Mouse (Mus musculus) Muller cell, postnatal 12 days (primary cell): ENCODE measurements at regions not wholly inside any gene's neighbourhood (a gene's known extent, or its start where the extent isn't known, plus 50 kb on each side); places are given as distances from the start of the nearest gene placed in this dataset.

ENCODE experiments used
- DNase-seq: peaks from one replicate; pipeline ENCODE4 v3.0.0-alpha.2; 2015; ENCODE audit errors: inconsistent ontology term

- no peak for DNase-seq
These were observed 150.7 kb upstream of the Rgmb start for GRCm38 (mm10) chr17:15981558-15981957.

DNA sequence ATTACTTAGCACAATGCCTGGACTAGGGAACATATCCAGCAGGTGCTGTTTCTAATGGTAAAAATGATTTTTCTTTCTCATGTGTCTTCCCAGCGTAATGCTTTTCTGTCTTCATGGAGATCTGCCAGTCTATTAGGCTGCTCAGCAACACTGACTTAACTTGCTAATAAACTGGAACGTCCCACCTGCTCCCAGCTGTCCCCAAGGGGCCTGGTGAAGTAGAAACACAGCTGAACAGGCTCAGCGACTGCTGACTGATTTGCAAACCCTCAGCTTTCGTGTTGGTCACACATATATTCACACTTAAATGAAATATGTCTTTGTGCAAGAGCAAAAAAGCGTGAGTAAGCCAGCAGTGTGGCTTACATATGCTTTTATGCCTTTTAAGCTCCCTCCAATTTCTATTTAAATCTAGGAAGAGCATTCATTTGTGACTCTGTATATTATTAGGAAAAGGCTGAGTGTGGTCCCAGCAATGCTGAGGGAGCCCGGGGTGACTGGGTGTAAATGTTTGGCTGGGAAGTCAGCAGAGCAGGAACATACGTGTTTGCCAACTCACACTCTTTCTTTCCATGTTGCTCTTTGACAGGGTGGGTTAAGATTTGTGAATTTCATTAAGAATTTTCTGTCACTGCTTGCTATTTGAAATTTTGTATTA lies 146.7 kb upstream of the Rgmb start:
- no peak for DNase-seq

GRCm38 (mm10) chr17:15971351-15971685 lies 140.5 kb upstream of the Rgmb start:
- no peak for DNase-seq

DNA sequence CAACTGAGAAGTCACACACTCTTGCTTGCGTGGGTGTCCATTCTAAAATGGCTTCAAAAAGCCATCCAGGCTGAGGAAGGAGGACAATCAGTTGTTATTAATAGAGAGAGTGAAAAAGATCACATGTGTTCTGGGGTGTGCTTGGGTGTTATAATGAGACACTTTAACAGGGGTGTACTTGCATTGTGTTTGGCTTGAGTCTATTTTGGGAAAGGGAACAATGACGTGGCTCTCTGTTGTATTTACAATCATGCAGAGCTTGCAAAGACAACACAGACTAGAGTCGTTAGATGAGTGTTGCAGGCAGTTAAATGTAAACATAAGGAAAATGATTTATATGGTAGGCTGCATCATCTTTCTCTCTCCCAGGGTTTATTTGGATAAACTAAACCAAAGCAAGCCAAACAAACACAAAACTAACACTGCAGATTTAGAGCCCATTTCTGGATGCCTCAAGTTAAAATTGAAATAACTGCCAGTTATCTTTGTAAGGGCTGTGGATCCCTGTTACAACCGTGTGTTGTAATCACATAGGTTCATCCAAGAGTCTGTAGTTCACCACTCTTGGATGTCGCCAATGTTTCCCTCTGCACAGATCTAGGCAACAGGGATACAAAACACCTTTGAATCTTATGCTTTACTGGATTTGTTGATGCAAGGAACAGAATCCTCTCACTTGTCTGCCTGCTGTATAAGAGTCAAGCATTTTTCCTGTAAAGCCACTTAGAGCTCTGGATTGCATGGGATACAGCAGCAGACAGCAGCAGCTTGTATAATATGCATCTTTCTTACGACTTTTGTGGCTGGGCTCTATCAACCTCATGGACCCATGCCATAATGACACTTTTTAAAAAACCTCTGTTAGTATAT lies 139.9 kb upstream of the Rgmb start:
- no peak for DNase-seq

- DNase-seq, result no peak
These were observed 137.5 kb upstream of the Rgmb start for GRCm38 (mm10) chr17:15968331-15968730.

DNA sequence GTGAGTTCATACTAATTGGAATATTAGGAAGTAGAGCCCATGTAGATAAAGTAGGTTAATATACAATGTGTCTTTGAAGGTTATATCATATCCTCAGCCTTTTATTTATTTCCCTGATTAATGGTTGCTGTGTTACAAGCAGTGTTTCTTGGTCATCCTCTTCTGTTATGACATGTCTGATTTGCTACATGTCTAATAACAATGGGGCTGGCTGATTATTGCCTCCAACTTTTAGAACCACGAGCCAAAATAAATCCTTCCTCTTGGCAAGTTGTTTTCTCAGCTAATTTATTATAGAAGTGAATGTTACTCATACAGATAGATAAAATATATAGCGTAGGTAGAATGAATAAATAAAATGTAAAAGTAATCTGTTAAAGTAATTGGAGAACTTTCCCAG lies 124.8 kb upstream of the Rgmb start:
- no peak for DNase-seq

DNA sequence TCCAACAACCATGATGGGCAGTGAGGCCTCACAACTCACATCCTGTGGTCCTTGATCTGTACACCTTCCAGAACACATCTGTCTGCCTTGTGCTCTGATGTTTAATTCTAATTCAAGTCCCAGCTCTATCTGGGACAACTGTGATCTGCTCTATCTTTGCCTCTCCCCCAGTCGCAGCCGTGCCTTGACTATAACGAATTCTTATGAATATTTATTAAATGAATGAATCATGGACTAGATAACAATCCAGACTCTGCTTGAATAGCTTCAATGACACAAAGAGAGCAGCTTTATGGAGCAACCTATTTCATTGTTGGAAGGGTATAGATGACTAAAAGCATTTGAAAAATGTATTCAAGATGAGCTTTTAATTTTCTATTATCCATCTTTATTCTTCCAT lies 120.8 kb upstream of the Rgmb start:
- no peak for DNase-seq

DNA sequence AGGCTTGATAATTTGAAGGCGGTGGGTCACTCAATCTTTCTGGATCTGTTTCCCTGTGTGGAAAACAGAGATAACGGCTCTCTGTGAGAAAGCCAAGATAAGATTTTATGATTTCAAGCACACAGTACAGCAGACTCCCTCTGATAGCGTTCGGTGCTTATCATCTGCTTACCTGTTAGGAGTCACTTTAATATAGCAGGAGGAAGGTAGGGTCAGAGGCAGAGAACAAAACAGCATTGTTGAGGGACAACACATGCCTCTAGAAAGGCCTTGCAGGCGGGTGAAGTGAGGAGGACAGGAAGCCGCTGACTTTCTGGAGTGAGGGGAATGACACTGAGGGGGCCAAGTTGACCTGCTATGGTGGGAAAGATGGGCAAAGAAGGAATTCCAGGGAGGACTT lies 118.9 kb upstream of the Rgmb start:
- DNase-seq, result no peak

DNA sequence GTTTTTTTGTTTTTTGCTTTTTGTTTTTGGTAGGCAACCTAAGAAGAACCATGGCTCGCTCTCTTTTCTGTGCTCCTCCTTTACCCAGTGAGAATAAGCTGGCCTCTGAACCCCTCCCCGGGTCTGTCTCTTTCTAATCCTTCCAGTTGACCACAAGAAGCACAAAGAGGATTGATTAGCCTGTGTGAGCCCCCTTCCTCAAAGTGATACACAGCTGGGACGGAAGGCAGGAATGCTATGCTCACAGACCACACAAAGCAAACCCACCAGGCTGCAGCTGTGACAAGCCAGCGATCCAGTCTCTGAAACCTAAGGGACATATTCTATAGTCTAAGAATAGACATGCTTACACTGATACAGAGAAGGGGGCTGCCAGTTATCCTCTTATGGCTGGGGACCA lies 111.5 kb upstream of the Rgmb start:
- no peak for DNase-seq

DNA sequence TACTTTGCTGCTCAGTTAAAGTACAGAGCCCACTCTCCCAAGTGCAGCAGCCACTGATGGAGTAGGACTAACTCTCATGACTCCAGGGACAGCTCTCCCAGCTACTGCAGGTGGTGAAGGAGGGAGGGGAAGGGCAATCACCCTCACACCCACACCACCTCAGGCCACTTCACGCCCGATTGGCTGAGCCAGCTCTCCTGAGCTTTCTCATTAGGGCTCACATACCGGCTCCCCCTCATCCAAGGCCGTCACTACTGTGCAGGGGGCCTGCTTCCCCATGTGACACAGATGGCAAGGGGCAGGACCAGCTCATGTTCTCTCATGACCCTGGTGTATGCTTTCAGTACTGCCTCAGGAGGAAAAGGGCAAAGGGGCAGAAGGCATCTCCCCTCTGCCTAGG lies 87.8 kb upstream of the Rgmb start:
- DNase-seq, result no peak

DNA sequence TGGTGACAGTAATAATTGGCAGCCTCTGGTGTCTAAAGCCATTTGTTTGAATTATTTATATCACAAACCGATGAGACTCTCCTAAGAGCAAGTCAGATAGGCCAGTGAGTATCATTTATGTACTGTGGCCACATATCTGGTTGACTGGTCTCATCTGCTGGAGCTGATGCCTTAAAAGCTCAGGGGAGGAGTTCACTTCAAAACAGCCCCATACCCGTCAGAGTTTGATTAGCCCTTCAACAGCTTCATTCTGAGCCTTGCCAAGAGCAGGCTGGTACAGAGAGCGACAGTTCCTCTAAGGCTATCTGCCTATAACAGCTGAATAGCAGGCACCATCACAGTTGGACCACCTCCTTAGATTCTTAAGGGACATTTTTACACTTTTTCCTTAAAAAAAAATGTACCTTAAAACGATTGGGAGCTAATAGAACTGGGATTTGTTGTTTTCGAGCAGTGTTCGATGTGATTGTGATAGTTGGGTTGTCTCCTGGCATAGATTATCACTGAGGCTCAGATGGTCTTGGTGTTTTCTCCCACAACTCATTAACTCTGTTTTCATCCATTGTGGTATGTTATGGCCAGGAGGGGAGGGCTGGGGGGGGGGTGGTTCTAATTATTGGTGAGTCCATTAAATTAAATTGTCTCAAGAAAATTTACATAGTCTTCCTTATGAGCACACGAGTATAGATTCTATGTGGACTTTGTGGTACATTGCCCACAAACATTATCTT lies 68.0 kb upstream of the Rgmb start:
- no peak for DNase-seq

- DNase-seq, result no peak
These were observed 65.1 kb upstream of the Rgmb start for GRCm38 (mm10) chr17:15895968-15896367.

DNA sequence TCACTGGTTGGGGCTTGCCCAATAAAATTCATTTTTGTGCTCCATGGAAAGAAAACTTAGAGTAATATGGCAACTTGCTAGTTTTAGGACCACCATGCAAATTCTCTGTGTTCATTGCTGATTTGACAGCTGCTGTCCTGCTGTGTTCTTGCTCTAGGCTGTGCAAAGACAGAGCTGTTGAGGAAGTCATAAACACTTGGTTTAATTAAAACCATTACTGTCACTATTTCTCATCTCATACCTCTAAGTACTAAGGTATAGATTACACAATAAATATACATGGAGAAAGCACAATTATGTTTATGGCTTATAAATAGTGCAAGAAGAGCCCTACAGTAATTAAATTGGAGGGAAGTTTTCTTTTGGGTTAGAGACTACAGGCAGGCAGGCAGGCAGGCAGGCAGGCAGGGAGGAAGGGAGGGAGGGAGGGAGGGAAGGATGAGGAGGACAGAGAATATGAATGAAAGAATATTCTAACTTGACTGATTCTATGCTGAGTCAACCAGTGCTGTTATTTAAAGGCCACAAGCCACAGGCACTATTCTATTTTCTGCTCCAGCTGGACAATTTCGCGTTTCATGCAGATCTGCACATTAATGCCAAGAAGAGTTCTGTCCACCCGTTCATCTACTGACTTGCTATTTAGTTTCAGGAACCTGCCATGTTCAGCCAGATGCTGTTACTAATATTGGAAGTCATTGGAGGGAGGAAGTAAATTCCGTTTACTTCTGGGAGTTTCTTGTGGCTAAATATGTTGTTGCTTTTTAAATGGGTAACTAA lies 61.2 kb upstream of the Rgmb start:
- DNase-seq, result no peak

- DNase-seq, result no peak
These were observed 59.8 kb upstream of the Rgmb start for GRCm38 (mm10) chr17:15890595-15891140.

DNA sequence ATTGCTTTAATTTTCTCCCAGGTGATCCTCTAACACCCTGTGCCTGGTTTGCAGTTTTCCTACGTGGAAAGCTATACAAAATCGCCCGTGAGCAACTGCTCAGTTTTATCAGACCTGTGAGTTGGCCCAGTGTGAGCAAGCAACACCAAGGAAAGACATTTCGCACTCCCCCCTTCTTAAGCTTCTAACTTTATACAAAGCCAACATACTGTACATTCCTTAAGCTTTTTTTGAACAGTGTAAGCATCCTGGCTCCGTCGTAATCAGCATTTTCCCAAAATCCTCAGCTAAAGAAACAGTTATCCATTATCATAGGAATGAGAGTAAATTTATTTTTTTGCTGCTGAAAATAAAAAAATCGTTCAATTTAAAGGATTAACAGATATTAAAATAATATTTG lies 52.0 kb upstream of the Rgmb start:
- no peak for DNase-seq

DNA sequence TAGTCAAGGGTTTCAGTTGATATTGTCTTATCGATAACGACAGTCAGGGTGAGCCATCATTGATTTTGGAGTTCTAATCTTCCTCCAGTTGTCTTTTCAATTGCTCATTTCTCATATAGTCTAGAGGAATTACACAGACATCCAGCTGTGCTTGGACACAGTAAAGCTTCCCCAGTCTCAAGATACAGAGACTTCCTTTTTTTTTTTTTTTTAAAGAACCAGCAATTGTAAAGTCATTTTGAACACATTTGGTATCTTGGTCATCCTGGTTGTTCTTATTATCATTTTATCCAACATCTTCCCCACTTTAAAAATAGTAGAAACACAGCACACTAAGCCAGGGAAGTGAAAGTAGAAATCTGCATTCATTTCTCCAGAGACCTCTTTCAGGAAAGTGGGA lies 51.4 kb upstream of the Rgmb start:
- no peak for DNase-seq
